Mouse (Mus musculus) CD4-positive naive resting alpha-beta T cell, adult 76 days (primary cell): ENCODE data around the gene Tnip3. TPM values are rescaled to one million over a fixed set of nuclear protein-coding genes. Genes with fewer than 3 reads are reported as not detected.

Source experiments
- total RNA-seq: library from RNA; stranded (reverse); gene quantifications from one replicate; pipeline ENCODE4 v1.2.4, GENCODE M21; 2023

Gene Tnip3
- total RNA-seq, result not detected

DNA sequence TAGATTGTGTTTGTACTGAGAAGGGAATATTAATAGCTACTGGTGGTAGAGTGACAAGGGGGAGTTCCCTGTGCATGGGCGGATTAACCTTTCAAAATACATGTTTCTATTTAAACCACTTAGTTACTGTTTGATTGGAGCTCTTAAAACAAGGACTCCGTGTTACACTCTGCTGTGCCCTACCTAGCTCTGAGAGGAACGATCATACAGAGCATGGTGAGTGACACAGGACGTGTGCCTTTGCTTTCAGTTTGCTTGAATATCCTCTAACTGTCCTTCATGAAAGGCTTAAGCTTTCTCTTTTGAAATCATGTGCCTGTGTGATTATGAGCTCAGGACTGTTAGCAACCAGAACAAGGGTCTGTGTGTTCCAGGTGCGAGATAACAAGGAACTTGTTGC lies at the start of gene Tnip3:
TSS of gene Tnip3 (plus strand) at position 122 of the 400 bp plus-strand sequence.

DNA sequence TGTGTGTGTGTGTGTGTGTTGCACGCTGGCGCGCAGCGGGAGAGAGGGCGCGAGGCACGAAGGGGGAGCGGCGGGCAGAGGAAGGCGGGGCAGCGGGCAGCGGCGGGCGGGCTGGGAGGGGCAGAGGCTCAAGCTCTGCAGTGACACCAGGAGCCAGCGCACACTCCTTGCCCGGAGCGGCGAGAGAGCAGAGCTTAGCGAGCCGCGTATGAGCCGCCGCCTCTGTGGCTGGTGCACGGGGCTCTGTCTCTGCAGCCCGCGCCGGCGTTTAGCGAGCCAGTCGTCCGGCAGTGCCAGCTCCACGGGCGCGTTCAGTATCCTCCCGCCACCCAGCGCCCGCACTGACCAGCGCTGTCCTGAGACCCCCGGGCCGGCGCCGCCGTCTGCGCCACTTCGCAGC lies 146.3 kb downstream of the Tnip3 start, which contains the start of gene Ndnf:
TSS of gene Ndnf (plus strand) at position 140 of the 400 bp plus-strand sequence.

Other genes with a start within 250 kb of the Tnip3 start
- not detected for gene C130060K24Rik, start 144.2 kb upstream of the Tnip3 start, total RNA-seq
- gene Ndnf, start 146.3 kb downstream of the Tnip3 start, total RNA-seq, result 0.26 TPM